Mouse (Mus musculus) hindbrain, embryonic 15.5 days (tissue): Measurements from ENCODE around the gene Dmrtc2. TPM values are rescaled to one million over a fixed set of nuclear protein-coding genes. Genes with fewer than 3 reads are reported as not detected.

Experiments used
- ATAC-seq: fragments of 200-750 bp; cut with Nextera tagmentation; 2 replicates; pipeline ENCODE4 v1.8.0; 2017; ENCODE audit warnings: low read depth, moderate number of reproducible peaks, moderate TSS enrichment; ENCODE audit not compliant: low FRiP score
- H3K27ac ChIP-seq: fragments of 300-500 bp; sonication (generic); replicated peaks from 2 replicates; pipeline ENCODE4 v1.5.1; 2015; ENCODE audit warnings: mild to moderate bottlenecking, inconsistent platforms
- H3K27me3 ChIP-seq: fragments of 300-500 bp; sonication (generic); 2 replicates; pipeline ENCODE4 v1.6.1; 2015; ENCODE audit warnings: control low read depth, inconsistent platforms
- H3K36me3 ChIP-seq: fragments of 300-500 bp; sonication (generic); 2 replicates; pipeline ENCODE4 v1.6.1; 2015; ENCODE audit warnings: control low read depth, inconsistent platforms
- H3K4me1 ChIP-seq: fragments of 300-500 bp; sonication (generic); replicated peaks from 2 replicates; pipeline ENCODE4 v1.6.1; 2015; ENCODE audit warnings: control low read depth, inconsistent platforms
- H3K4me2 ChIP-seq: fragments of 300-500 bp; sonication (generic); 2 replicates; pipeline ENCODE4 v1.6.1; 2015; ENCODE audit warnings: moderate library complexity, mild to moderate bottlenecking, inconsistent platforms
- H3K4me3 ChIP-seq: fragments of 300-500 bp; sonication (generic); 2 replicates; pipeline ENCODE4 v1.5.1; 2015; ENCODE audit warnings: mild to moderate bottlenecking, inconsistent platforms
- H3K9ac ChIP-seq: fragments of 300-500 bp; sonication (generic); 2 replicates; pipeline ENCODE4 v1.6.1; 2015; ENCODE audit warnings: inconsistent platforms
- H3K9me3 ChIP-seq: fragments of 300-500 bp; sonication (generic); 2 replicates; pipeline ENCODE4 v1.6.1; 2016; ENCODE audit warnings: control low read depth, inconsistent platforms
- WGBS: fragments of 180-500 bp; shearing (Covaris S2); methylation state at CpG from one replicate; pipeline ENCODE4 v1.1.7; 2015; 5-methylcytosine and 5-hydroxymethylcytosine counted together
- polyA plus RNA-seq: library from polyadenylated mRNA; unstranded; fragments of >200 nt; fragmentation: Nextera tagmentation; extraction: Ambion mirVana; gene quantifications from 2 replicates; pipeline ENCODE4 v1.2.1, GENCODE M21; 2015

Gene Dmrtc2
- polyA plus RNA-seq, 1 experiment from 2014 or later, result 0.30 TPM

DNA sequence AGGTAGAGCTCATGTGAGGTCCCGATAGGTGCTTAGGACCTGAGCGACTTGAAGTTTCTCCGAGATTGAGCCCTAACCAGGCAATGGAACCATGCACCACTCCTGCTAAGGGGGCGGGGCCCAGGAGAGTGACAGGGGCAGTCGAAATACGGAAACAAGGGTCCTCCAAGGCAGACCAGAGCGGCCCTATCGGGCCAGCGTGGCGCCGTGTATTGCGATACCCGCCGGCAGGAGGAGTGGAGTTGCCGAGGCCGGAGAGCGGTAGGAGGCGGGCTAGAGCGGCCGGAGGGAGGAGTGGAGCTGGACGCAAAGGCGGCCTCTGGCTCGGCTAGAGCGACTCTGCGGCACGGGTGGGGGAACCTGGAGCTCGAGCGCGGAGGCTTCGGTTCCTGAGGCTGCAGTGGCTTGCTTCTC is 34.2 kb downstream of the Dmrtc2 start:
- Histone ChIP-seq H3K4me2 (peak overlapping the region; percentile 63), H3K9ac (peak overlapping the region; percentile 60), H3K36me3 (no peaks in the 10 kb centered on the region), H3K27me3 (no peaks in the 10 kb centered on the region), H3K27ac (peak overlapping the region; percentile 78), H3K9me3 (no peaks in the 10 kb centered on the region), H3K4me3 (peak overlapping the region; percentile 57), H3K4me1 (peaks cover 49% of the 10 kb centered on the region)
- WGBS, result under 1% methylated on average over 30 of the region's 30 CpGs
- ATAC-seq, result peak; percentile 98

DNA sequence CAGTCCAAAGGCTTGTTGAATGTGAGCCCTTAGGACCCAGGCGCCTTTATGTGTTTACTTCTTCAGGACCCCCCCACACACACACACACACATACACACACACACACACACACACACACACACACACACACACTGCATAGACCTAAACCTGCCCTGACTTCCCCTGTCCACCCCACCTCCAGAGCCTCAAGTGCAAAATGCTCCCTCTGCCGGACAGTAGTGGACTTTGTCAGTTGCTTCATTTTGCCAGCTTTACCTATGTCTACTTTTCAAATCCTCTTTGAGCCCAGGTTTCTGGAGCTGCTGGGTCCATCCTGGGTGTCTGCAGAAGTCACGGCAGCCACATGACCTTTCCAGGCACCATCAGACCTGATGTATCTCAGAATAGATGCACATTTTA is 35.1 kb downstream of the Dmrtc2 start:
- 17% methylated on average over 3 of the region's 3 CpGs for WGBS
- Histone ChIP-seq H3K9me3 (no peaks in the 10 kb centered on the region), H3K27me3 (no peaks in the 10 kb centered on the region), H3K4me3 (peak overlapping the region; percentile 57), H3K4me2 (peak overlapping the region; percentile 63), H3K4me1 (peaks cover 49% of the 10 kb centered on the region), H3K36me3 (peaks cover 3% of the 10 kb centered on the region; the same call in 1 of the 2 replicates), H3K27ac (peak overlapping the region; percentile 78; the same call in 1 of the 2 replicates), H3K9ac (peak overlapping the region; percentile 60)
- ATAC-seq, result no peak

DNA sequence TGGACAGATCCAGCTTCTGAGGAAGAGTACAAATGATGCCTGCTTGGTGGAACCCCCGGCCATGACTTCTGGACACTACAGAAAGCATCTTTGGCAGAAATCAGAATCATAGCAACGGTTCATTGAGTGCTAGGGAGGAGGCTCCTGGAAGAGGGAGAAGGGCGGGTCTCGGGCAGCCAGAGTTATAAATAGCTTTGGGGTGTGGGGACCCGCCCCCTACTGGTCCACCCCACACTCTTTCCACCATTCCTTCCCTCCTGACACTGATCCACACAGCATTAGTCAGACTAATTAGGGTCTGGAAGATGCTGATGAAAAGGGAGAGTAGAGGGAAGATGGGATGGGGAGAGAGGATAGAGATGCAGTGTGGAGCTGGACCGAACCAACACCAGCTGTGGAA is 36.7 kb downstream of the Dmrtc2 start:
- 38% methylated on average over 6 of the region's 6 CpGs for WGBS
- ATAC-seq, result no peak

DNA sequence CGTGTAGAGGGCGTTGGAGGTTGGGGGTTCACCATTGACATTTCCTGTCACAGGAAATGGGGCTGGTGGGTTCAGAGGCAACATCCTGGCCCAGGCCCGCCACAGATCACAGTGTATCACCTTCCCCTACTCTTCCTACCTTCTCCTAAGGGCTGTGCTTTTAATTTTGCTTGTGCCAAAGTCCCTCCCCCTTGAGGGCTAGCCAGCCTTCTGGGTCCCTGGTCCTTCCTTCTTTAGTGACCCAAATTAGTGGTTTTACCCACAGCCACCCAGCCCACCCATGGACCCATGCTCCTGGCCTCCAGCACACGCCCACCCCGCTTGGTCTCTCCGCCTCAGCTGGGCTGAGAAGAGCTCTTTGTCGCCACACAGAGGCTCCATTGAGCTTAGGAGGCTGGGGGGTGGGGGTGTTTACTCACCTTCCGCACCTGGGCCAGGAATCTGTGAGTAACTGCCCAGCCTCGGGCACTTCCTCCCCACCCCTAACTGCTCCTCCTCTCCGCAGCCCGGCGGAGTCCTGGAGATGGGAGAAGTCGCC is 37.4 kb downstream of the Dmrtc2 start:
- H3K9ac ChIP-seq, result no peak overlapping the region
- 48% methylated on average over 13 of the region's 13 CpGs for WGBS

More for the DNA sequence above, 36.7 kb downstream of the Dmrtc2 start:
- Histone ChIP-seq H3K4me3 (no peak overlapping the region), H3K27ac (no peak overlapping the region), H3K4me1 (peaks cover 49% of the 10 kb centered on the region), H3K27me3 (no peaks in the 10 kb centered on the region), H3K4me2 (no peak overlapping the region), H3K36me3 (peaks cover 3% of the 10 kb centered on the region; the same call in 1 of the 2 replicates), H3K9me3 (no peaks in the 10 kb centered on the region), H3K9ac (no peak overlapping the region)

GRCm38 (mm10) chr7:24912480-24912879 is 42.6 kb downstream of the Dmrtc2 start:
- no peak for ATAC-seq
- Histone ChIP-seq H3K9ac (no peak overlapping the region), H3K4me3 (no peak overlapping the region), H3K4me2 (no peak overlapping the region), H3K9me3 (no peaks in the 10 kb centered on the region), H3K36me3 (peaks cover 31% of the 10 kb centered on the region), H3K27me3 (no peaks in the 10 kb centered on the region), H3K4me1 (0 out of 2 replicates have a peak, but pooled peaks cover 2% of the 10 kb centered on the region), H3K27ac (no peak overlapping the region)
- WGBS, result 93% methylated on average over 14 of the region's 14 CpGs

More for the DNA sequence above, 37.4 kb downstream of the Dmrtc2 start:
- no peaks in the 10 kb centered on the region for H3K9me3 ChIP-seq
- H3K36me3 ChIP-seq, result peaks cover 10% of the 10 kb centered on the region; the same call in 1 of the 2 replicates
- no peak overlapping the region for H3K4me2 ChIP-seq
- no peak for ATAC-seq
- no peaks in the 10 kb centered on the region for H3K27me3 ChIP-seq
- no peak overlapping the region for H3K4me3 ChIP-seq
- H3K27ac ChIP-seq, result no peak overlapping the region
- peaks cover 47% of the 10 kb centered on the region for H3K4me1 ChIP-seq

GRCm38 (mm10) chr7:24918763-24919323 is 49.0 kb downstream of the Dmrtc2 start:
- ATAC-seq, result peak; percentile 21; the same call in 1 of the 2 replicates
- Histone ChIP-seq H3K36me3 (peaks cover 63% of the 10 kb centered on the region), H3K9ac (no peak overlapping the region), H3K27me3 (no peaks in the 10 kb centered on the region), H3K9me3 (no peaks in the 10 kb centered on the region), H3K4me1 (no peaks in the 10 kb centered on the region), H3K27ac (no peak overlapping the region), H3K4me2 (no peak overlapping the region), H3K4me3 (no peak overlapping the region)
- WGBS, result 96% methylated on average over 20 of the region's 20 CpGs

DNA sequence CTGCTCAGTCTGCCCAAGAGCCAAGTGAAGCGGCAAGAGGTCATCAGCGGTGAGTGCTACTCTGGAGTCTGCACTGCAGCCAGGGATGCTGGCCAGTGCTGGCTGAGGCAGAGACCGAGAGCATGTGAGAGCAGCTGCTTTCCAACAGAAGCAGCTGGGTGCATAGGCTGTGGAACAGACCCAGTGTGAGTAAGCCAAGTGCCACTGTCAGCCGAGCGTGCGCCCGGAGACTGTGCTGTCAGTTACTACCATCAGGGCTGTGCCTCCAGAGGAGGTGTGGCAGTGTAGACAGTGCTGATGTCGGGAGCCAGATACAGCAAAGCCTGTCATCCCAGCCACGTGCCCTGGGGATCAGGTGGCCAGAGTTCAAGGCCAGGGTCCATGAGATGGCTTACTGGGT is 49.9 kb downstream of the Dmrtc2 start:
- H3K4me1 ChIP-seq, result no peaks in the 10 kb centered on the region
- H3K27ac ChIP-seq, result no peak overlapping the region
- 80% methylated on average over 9 of the region's 9 CpGs for WGBS
- H3K27me3 ChIP-seq, result no peaks in the 10 kb centered on the region
- H3K9ac ChIP-seq, result no peak overlapping the region
- H3K4me2 ChIP-seq, result no peak overlapping the region
- H3K36me3 ChIP-seq, result peaks cover 67% of the 10 kb centered on the region
- H3K4me3 ChIP-seq, result no peak overlapping the region
- no peaks in the 10 kb centered on the region for H3K9me3 ChIP-seq
- ATAC-seq, result no peak; the same call in 1 of the 2 replicates

Other genes starting within 250 kb of the Dmrtc2 start
- gene Lypd3, start 233.5 kb upstream of the Dmrtc2 start, polyA plus RNA-seq, result 0.41 and 0.73 TPM in 2 replicates
- not detected in 2 replicates for gene Tex101, start 193.4 kb upstream of the Dmrtc2 start, polyA plus RNA-seq
- not detected in 2 replicates for gene BC049730, start 160.8 kb upstream of the Dmrtc2 start, polyA plus RNA-seq
- not detected in 2 replicates for gene Gm4763, start 143.1 kb upstream of the Dmrtc2 start, polyA plus RNA-seq
- 0.26 and 0.49 TPM in 2 replicates for gene Cd177, start 109.7 kb upstream of the Dmrtc2 start, polyA plus RNA-seq
- gene Ceacam10, start 92.9 kb upstream of the Dmrtc2 start, polyA plus RNA-seq, result 0.21 and 0.48 TPM in 2 replicates
- gene Gm9844, start 7.8 kb upstream of the Dmrtc2 start, polyA plus RNA-seq, result 29.3 and 43.6 TPM in 2 replicates
- not detected in 2 replicates for gene Lypd4, start 116 bp upstream of the Dmrtc2 start, polyA plus RNA-seq
- gene Rps19, start 14.3 kb downstream of the Dmrtc2 start, polyA plus RNA-seq, result 1,106 and 1,236 TPM in 2 replicates
- 0.17 and 0.46 TPM in 2 replicates for gene Cd79a, start 27.3 kb downstream of the Dmrtc2 start, polyA plus RNA-seq
- 64.6 and 73.5 TPM in 2 replicates for gene Arhgef1, start 32.9 kb downstream of the Dmrtc2 start, polyA plus RNA-seq
- 5.2 and 5.4 TPM in 2 replicates for gene Gm4881, start 74.4 kb downstream of the Dmrtc2 start, polyA plus RNA-seq
- gene Rabac1, start 102.7 kb downstream of the Dmrtc2 start, polyA plus RNA-seq, result 302 and 308 TPM in 2 replicates
- gene Atp1a3, start 135.9 kb downstream of the Dmrtc2 start, polyA plus RNA-seq, result 487 and 576 TPM in 2 replicates
- gene Grik5, start 202.3 kb downstream of the Dmrtc2 start, polyA plus RNA-seq, result 18.3 and 18.5 TPM in 2 replicates
- gene Zfp574, start 202.5 kb downstream of the Dmrtc2 start, polyA plus RNA-seq, result 33.9 and 37.7 TPM in 2 replicates